Mouse (Mus musculus) Patski (cell line): ENCODE measurements around the gene Cdc42bpa. TPM values are rescaled to one million over a fixed set of nuclear protein-coding genes. Genes with fewer than 3 reads are reported as not detected.

ENCODE experiments used
- ATAC-seq: fragments of 100-300 bp; one replicate; pipeline ENCODE4 v1.8.0; 2021
- CTCF ChIA-PET: fragments of 350-600 bp; sonication (Branson Sonifier 250); formaldehyde crosslinking; loops from one replicate; lab custom pipeline; 2022; ENCODE audit warnings: inconsistent platforms; lab: Charles Lee
- POLR2A ChIA-PET: fragments of 350-600 bp; sonication (Branson Sonifier 250); formaldehyde crosslinking; loops from one replicate; lab custom pipeline; 2022; ENCODE audit warnings: antibody characterized with exemption, inconsistent platforms; lab: Charles Lee
- DNase-seq: peaks from one replicate; pipeline ENCODE4 v3.0.0-alpha.2; 2011; ENCODE audit warnings: low read depth, low spot score
- H3K27me3 ChIP-seq: fragments of 371-371 bp; one replicate; pipeline ENCODE4 v1.5.1; 2021
- CTCF ChIP-seq: fragments of 100-300 bp; IDR thresholded peaks from one replicate; pipeline ENCODE4 v1.5.1; 2021
- in situ Hi-C: fragments of 300-500 bp; cut with MboI; formaldehyde crosslinking; loops from 3 replicates; pipeline ENCODE4 v1.11.1; 2018; ENCODE audit warnings: low pct_unique_long_range_greater_than_20kb, mixed read lengths
- polyA plus RNA-seq: library from polyadenylated mRNA; unstranded; gene quantifications from one replicate; pipeline ENCODE4 v1.2.3, GENCODE M21; 2021

The Cdc42bpa gene
- polyA plus RNA-seq, 1 experiment from 2014 or later, result 35.1 TPM

GRCm38 (mm10) chr1:180195703-180196381, 235.6 kb downstream of the Cdc42bpa start:
- CTCF ChIA-PET, result no interaction called here
- POLR2A ChIA-PET, result interaction anchor here (0.5 to 1.4 kb wide), 2 partner anchors 35 to 235 kb away, joined by 3 to 4 read pairs; no protein-coding TSS in a partner anchor

GRCm38 (mm10) chr1:180196508-180196907, 236.2 kb downstream of the Cdc42bpa start:
- CTCF ChIA-PET, result no interaction called here
- no peak for TF ChIP-seq CTCF
- ATAC-seq (no peak), DNase-seq (no peak)
- in situ Hi-C loops, result no loop called here
- H3K27me3 ChIP-seq, result no peaks in the 10 kb centered on the region
- POLR2A ChIA-PET, result interaction anchor here (0.5 kb wide), 1 partner anchor 34 kb away, joined by 4 read pairs; no protein-coding TSS in a partner anchor

More at GRCm38 (mm10) chr1:180195703-180196381, 235.6 kb downstream of the Cdc42bpa start:
- no peak for TF ChIP-seq CTCF
- peak; percentile 92 for ATAC-seq
- H3K27me3 ChIP-seq, result no peaks in the 10 kb centered on the region
- in situ Hi-C loops, result no loop called here
- DNase-seq, result peak; percentile 74

DNA sequence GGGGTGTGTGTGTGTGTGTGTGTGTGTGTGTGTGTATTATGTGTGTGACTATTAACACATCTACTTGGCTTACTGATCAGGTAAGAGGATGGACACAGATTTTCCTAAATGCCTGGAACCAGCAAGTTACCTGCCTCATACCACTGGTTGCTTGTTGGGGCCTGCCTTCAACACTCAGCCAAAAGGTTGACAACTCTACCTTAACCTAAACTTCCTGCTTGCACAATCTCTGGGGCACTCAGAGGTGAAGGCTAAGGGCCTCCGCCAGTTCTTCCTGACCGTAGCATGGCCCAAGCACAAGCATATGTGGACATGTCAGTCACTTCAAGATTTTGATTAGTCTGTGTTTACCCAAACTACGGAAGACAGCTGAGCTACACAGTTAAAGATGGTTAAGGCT, 237.7 kb downstream of the Cdc42bpa start:
- in situ Hi-C loops, result no loop called here
- no peak for TF ChIP-seq CTCF
- no peak for ATAC-seq
- no peak for DNase-seq
- POLR2A ChIA-PET, result no interaction called here
- CTCF ChIA-PET, result no interaction called here
- no peaks in the 10 kb centered on the region for H3K27me3 ChIP-seq

DNA sequence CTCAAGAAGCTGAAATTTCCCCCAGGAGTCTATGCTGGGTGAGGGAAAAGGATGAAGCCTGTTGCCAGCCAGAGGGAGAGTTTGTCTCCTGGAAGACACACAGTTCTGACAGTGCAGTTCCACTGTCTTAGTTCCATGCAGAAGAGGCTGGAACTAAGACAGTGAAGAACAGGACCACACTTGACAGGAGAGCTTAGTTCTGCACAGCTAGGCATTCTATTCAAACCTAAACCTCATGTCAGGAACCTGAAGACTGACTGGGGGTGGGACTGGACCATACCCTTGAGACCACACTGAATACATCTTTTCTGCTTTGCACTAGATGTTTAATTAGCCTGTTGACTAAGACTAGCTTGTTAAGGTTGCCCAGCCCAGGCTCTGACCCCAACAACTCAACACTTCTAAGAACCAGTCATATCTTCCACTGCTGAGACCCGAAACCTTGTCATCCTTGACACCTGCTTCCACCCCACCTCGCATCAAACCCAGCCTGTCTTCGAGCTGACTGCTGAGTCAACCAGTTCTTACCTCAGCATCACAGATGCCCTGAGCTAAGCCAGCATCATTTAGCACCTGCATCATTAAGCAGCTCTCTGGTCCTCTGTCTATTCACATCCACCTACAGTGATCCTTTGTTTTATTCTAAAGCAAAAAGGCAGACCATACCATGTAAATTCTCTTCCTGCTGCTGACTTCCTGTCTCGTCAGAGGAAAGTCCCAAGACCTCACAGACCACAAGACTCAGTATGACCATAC, 238.9 kb downstream of the Cdc42bpa start, which contains the start of gene Coq8a:
Coq8a (minus strand) TSS at position 644 of the 756 bp plus-strand sequence.
- ChIA-PET CTCF (interaction anchor here (1.1 to 1.2 kb wide), 2 partner anchors 9 to 17 kb away, joined by 3 read pairs; no protein-coding TSS in a partner anchor), POLR2A (no interaction called here)
- TF ChIP-seq CTCF, result no peak
- H3K27me3 ChIP-seq, result no peaks in the 10 kb centered on the region
- DNase-seq (no peak), ATAC-seq (no peak)
- in situ Hi-C loops, result no loop called here

DNA sequence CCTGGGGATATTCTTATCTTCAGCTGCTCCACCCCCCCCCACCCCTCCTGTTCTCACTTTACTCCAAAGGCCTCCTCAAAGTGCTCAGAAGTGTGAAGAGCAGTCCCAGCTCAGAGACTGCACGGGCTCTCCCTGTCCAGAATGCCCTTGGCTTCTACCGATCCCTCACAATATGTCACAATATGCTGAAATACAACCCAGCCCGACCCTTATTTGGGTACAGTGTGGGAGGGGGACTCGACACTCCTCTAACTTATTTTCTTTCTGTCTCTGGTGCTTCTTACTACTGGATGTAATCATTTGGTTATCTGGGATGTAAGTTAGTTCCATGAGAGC, 239.4 kb downstream of the Cdc42bpa start:
- no peak for TF ChIP-seq CTCF
- CTCF ChIA-PET, result interaction anchor here (1.1 kb wide), 1 partner anchor 9 kb away, joined by 3 read pairs; no protein-coding TSS in a partner anchor
- no peaks in the 10 kb centered on the region for H3K27me3 ChIP-seq
- ATAC-seq (no peak), DNase-seq (no peak)
- in situ Hi-C loops, result no loop called here
- POLR2A ChIA-PET, result no interaction called here

GRCm38 (mm10) chr1:180200722-180201121, 240.4 kb downstream of the Cdc42bpa start:
- in situ Hi-C loops, result no loop called here
- no peak for TF ChIP-seq CTCF
- ATAC-seq (no peak), DNase-seq (no peak)
- ChIA-PET CTCF (no interaction called here), POLR2A (no interaction called here)
- H3K27me3 ChIP-seq, result no peaks in the 10 kb centered on the region

- ChIA-PET POLR2A (no interaction called here), CTCF (interaction anchor here (0.9 kb wide), 2 partner anchors 9 to 45 kb away, joined by 3 read pairs; partner anchors contain the start of gene Coq8a)
- no peak for ATAC-seq
- in situ Hi-C loops, result no loop called here
- no peaks in the 10 kb centered on the region for H3K27me3 ChIP-seq
- DNase-seq, result no peak
- TF ChIP-seq CTCF, result no peak
These were observed 248.1 kb downstream of the Cdc42bpa start for GRCm38 (mm10) chr1:180208370-180208769.

GRCm38 (mm10) chr1:180210031-180210432, 249.8 kb downstream of the Cdc42bpa start:
- in situ Hi-C loops, result no loop called here
- ATAC-seq, result no peak
- DNase-seq, result no peak
- no peaks in the 10 kb centered on the region for H3K27me3 ChIP-seq
- no peak for TF ChIP-seq CTCF
- CTCF ChIA-PET, result no interaction called here
- POLR2A ChIA-PET, result no interaction called here

DNA sequence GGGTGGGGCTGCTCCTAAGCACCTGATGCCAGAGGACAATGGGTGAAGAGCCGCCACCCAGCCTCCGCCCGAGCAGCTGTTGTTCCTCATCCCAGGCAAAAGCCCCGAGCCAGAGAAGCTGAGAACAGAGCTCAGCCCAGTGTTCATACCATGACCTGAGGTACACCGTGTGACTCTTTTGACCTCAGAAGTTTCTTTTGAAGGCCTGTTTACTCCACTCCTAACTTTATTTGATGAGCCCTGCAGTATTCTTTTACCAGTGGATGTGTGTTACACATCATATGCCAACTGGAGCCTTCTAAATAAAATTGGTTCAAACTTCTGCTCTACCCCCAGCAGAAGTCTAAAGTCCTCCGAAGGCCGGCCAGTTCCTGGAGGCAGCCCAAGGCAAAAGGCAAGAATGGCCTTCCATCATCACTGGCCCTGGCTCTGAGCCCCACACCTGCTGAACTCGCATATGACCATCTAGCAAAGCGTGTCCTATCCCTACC, 250.6 kb downstream of the Cdc42bpa start:
- DNase-seq, result no peak
- no peaks in the 10 kb centered on the region for H3K27me3 ChIP-seq
- no peak for ATAC-seq
- POLR2A ChIA-PET, result no interaction called here
- in situ Hi-C loops, result no loop called here
- CTCF ChIA-PET, result no interaction called here
- TF ChIP-seq CTCF, result no peak

- POLR2A ChIA-PET, result no interaction called here
- in situ Hi-C loops, result no loop called here
- DNase-seq (no peak), ATAC-seq (no peak)
- CTCF ChIA-PET, result no interaction called here
- no peaks in the 10 kb centered on the region for H3K27me3 ChIP-seq
- no peak for TF ChIP-seq CTCF
These were observed 252.6 kb downstream of the Cdc42bpa start for GRCm38 (mm10) chr1:180212911-180213310.
